Mouse (Mus musculus) heart, adult 11 months (tissue): Measurements from ENCODE around the gene Srcap.

Source experiments
- DNase-seq: peaks from one replicate; pipeline ENCODE4 v3.0.0; 2022

Srcap gene

DNA sequence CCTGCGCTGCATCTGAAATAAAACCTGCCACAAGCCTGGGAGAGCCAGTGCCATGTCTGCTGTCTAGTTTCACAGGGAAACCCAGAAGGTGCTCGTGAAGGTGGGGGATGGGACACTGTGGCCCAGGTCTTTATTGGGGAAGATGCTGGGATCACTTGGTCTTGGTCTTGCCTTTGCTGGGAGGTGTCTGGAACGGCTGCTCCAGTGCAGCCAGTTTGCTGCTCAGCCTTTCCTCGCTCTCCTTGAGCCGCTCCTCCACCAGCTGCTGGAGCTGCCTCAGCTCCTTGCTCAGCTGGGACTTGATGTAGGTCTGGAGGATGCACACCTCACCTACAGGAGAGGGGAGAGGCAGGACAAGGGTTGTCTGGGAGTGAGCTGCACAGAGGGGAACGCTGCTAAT, 71.5 kb downstream of the Srcap start:
- peak; percentile 79 for DNase-seq

DNA sequence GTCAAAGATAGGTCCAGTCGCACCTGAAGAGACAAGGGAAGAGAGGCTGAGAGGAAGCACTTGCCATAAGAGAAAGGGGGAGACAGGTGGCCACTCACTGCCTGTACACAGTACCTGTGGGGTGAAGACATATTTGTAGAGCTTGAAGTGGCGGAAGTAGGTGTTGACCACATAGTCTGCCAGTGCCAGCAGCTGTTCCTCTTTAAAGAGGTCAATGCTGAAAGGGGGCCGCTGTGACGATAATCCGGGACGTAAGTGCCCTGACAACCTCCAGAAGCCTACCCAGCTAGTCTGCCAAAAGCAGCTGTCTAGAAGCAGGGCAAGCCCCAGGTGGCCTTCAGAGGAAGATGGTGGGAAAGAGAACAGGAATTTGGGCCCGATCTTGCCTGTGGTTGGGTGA, 73.2 kb downstream of the Srcap start:
- DNase-seq = no peak

DNA sequence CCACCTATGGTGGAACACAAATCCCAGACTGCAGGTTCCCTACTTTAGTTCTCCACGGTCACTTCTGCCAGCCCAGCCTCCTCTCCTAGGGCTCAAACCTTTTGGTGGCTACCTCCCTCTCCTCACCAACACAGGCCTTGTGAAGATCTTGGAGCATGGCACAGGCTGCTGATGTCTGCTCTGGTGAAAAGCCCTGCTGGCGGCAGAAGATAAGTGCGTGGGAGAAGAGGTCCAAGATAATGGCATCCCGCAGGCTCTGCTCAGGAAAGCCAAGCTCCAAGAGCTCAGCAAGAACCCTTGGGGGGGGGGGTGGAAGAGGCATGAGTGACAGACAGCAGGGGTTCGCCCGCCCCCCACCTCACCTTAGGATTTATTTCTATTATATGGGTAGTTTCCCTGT, 74.4 kb downstream of the Srcap start:
- peak; percentile 89 for DNase-seq

DNA sequence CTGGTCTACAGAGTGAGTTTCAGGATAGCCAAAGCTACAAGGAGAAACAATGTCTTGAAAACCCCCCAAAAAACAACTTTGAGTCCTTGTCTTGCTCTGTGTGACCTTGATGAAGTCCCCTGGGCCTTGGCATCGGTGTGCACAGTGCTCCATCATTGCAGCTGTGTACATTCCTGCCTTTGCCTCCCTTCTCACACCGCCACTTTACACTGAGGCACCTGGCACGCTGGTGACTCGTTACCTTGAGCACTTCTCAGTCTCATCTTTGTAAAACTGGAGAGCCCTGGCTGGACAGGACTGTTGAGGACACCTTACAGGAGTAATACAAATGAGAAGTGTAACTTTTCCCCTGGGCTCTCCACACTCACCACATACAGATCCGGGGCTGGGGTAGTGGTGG, 75.4 kb downstream of the Srcap start:
- peak; percentile 90 for DNase-seq

DNA sequence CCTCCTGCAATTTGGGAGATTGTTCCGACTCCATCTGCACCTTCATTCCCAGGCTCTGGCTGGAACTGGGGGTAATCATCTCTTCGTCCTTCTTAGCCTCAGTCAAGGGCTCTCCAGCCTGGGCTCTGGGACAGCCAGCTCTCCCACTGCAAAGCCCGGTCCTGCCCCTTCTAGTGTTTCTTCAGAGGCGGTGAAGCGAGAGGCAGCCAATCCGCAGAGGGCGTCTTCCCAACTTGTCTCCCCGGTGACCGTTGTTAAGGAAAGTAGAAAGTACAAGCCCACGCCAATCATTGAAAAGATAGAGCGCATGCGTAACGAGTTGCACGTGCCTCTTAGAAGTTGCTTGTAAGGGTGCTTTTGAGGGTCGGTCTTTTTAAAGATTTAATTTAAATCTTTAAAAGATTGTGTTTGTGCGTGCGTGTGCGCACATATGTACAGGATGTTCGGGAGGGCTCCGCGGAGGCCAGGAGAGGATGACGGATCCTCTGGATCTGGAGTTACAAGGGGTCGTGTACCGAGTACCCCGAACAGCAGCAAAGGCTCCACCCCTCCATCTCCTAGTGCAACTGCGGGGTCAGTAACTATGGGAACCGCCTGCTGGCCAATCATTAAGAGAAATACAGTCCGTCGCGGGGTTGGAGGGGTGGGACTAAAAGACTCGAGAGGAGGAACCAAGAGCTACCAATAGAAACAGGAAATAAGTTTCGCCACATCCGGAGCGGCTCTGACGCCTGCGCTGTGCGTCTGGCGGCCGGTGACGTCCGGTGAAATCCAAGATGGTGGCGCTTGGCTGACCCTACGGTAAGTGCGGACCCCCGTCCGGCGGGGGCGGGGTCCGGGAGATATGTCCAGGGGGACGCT, 76.5 kb downstream of the Srcap start, which contains the start of the genes Ccdc189 and Rnf40:
Gene Ccdc189, minus strand, starts transcription at position 585 of the 861 bp plus-strand sequence.
Gene Rnf40, plus strand, starts transcription at position 757 of the 861 bp plus-strand sequence.
- DNase-seq = peak; percentile 100

DNA sequence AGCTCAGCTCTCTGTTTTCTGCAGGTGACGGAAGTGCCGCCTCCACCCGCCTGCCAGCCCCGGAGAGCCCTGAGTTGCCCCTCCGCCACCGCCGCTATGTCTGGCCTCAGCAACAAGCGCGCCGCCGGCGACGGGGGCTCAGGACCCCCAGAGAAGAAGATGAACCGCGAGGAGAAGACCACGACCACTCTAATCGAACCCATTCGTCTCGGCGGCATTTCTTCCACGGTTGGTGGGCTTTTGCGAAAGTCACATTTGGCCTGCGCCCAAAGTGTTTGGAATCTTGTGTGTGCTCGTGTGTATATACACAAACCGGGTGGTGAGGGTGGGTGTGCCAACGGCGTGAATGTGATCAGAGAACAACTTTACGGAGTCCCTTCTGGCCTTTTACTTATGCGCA, 77.1 kb downstream of the Srcap start:
- DNase-seq = no peak

DNA sequence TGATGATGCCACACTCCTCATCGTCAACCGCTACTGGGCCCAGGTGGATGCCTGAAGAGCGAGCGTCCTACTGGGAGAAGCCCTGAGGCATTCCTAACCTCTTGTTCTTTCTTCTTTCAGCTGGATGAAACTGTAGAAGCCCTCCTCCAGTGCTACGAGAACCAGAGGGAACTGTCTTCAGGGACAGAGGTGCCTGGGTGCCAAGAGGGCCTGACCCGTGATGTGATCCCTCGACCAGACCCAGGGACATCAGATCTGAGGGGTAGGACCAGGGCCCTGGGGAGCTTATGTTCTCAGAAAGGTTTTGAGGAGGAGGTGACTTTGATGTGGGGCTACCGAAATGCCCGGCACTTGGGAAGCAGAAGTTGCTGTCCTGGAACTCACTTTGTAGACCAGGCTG, 77.9 kb downstream of the Srcap start:
- peak; percentile 91 for DNase-seq

DNA sequence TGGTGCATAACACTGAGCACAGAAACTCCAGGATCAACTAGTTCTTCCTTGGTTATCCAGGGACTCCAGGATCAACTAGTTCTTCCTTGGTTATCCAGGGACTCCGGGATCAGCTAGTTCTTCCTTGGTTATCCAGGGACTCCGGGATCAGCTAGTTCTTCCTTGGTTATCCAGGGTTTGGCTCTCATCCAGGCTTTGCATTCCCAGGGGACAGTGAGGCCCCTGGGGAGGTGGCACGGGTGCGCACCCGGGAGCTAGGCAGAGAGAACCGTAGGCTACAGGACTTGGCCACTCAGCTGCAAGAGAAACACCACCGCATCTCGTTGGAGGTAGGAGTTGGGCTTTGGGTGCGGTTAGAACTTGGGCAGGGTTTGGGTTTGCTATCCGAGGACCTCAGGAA, 79.3 kb downstream of the Srcap start:
- DNase-seq = peak; percentile 90

DNA sequence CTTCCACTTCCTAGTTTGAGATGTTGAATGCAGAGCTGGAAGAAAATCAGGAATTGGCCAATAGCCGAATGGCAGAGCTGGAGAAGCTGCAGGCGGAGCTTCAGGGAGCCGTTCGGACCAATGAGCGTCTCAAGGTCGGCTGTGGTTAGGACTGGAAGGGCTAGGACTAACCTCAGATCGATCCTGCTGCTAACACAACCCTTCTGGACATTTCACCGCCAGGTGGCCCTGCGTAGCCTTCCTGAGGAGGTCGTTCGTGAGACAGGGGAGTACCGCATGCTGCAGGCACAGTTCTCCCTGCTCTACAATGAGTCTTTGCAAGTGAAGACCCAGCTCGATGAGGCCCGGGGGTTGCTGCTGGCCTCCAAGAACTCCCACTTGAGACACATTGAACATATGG, 80.8 kb downstream of the Srcap start:
- DNase-seq = no peak

DNA sequence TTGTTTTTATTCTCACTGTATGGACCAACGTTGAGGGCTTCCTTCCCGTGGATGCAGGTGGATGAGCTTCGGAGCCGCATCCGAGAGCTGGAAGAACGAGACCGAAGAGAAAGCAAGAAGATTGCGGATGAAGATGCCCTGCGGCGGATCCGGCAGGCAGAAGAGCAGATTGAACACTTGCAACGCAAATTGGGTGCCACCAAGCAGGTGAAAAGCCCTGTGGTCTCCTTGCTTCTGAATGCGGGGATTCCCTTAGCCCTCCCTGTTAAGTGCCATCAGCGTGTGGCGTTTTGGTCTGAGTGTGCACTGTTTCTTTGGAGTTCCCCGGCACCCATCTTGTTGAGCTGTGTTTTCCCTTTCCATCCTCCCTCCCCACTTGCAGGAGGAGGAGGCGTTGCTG, 85.0 kb downstream of the Srcap start:
- peak; percentile 88 for DNase-seq

DNA sequence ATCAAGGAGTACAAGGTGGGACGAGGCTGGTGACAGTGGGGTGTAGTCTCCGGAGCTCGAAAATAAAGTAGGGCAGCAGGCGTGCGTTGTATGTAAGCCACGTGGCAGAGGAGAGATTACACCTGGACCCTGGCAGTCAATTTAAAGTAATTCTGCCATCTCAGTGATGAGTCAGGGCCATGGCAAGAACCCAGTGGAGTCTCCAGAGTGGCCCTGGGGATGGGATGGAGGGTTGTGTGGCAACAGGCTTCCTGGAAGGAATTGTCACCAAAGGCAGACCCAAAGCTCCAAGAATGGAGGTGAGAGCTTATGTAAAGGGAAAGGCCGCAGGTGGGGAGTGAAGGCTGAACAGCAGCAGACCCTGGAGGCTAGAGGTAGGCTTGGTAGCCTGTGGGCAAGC, 88.8 kb downstream of the Srcap start:
- DNase-seq = no peak

DNA sequence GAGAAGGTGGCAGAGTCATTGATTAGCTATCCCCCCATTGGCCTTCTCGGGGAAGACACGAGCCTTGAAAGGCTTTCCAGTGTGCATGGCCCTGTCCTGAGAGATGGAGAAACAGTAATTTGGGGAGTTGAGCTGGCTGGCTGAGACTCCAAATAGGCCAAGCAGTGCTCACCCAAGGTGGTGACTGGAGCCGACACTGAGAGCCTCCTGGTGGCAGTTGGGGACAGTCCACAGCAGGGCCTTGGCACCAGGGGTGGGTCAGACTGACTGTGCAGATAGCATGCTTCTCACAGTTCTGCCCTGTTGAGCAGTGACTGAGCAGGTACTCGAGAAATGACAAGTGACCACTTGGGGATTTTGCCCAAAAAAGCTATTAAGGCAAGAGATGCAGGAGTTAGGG, 90.0 kb downstream of the Srcap start:
- peak; percentile 81 for DNase-seq

DNA sequence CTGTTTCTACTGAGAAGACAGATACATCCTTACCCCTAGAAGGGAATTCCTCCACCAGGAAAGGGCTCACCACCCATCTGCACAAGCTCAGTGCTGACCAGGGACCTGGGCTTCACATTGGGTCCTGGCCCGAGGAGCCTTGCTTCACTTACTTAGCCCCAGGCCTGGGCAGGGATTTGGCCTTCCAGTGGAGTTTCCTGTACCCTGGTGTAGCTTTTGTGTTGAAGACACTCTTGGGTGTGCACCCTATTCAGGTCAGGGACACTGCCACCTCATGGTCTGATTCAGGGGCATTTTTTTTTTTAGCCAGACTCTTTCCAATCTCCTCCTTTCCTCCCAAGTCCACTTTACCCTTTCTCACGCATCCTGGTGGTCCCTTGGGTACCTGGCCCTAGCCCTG, 91.1 kb downstream of the Srcap start:
- no peak for DNase-seq

DNA sequence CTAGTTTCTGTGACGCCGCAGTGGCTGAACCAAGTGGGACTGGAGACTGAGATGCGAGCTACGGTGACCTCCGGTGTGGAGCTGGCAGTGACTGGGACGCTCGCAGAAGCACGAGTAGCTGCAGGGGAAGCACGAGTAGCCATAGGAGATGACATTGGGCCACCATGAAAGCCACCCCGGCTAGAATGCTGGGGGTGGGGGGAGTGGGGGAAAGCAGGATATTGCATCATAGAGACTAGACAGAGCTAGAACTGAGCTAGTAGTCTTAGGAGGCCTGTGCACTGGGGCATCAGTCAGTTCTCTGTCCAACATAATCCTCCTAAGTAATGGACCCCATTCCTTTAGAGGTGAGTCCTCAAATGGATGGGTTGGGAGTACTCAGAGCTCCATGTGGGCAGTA, 92.5 kb downstream of the Srcap start:
- DNase-seq = peak; percentile 89

DNA sequence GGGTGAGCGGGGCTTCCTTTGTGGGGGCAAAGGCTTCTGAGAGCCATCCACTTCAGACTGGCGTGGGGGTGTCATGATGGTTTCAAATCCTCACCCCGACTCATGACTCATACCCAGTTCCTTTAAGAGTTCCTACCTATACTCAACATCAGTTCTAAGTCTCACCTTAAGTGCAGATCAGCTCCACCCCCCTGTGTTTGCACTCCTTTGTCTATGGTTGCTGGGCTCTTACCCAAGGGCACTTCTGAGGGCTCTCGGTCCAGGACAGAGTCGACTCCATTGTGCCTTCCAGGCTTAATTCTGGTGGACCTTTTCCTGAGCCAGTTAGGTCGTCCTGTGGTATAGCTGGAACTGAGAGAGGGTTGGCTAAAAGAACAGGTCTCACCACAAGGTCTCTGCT, 95.4 kb downstream of the Srcap start:
- DNase-seq = peak; percentile 84
